Mouse (Mus musculus) lung, postnatal 0 days (tissue): ENCODE measurements at regions not wholly inside any gene's neighbourhood (a gene's known extent, or its start where the extent isn't known, plus 50 kb on each side); places are given as distances from the start of the nearest gene placed in this dataset.

Experiments
- ATAC-seq: fragments of 200-750 bp; cut with Nextera tagmentation; 2 replicates; pipeline ENCODE4 v1.8.0; 2017; ENCODE audit warnings: moderate library complexity
- DNase-seq: peaks from one replicate; pipeline ENCODE4 v3.0.0-alpha.2; 2016; ENCODE audit warnings: low spot score
- H3K27ac ChIP-seq: fragments of 300-500 bp; sonication (generic); 2 replicates; pipeline ENCODE4 v1.5.1; 2014; ENCODE audit warnings: antibody characterized with exemption, mild to moderate bottlenecking, low read length, mixed read lengths
- H3K27me3 ChIP-seq: fragments of 300-500 bp; sonication (generic); replicated peaks from 2 replicates; pipeline ENCODE4 v1.6.1; 2014; ENCODE audit warnings: low read length, mixed read lengths; ENCODE audit not compliant: insufficient read depth
- H3K36me3 ChIP-seq: fragments of 300-500 bp; sonication (generic); 2 replicates; pipeline ENCODE4 v1.6.1; 2014; ENCODE audit warnings: low read length, mixed read lengths; ENCODE audit not compliant: insufficient read depth
- H3K4me1 ChIP-seq: fragments of 300-500 bp; sonication (generic); 2 replicates; pipeline ENCODE4 v1.6.1; 2014; ENCODE audit warnings: antibody characterized with exemption, low read depth, low read length, mixed read lengths; ENCODE audit not compliant: insufficient read depth
- H3K4me2 ChIP-seq: fragments of 300-500 bp; sonication (generic); replicated peaks from 2 replicates; pipeline ENCODE4 v1.6.1; 2014; ENCODE audit warnings: low read depth, mild to moderate bottlenecking, low read length, moderate library complexity, mixed read lengths
- H3K4me3 ChIP-seq: fragments of 300-500 bp; sonication (generic); 2 replicates; pipeline ENCODE4 v1.5.1; 2014; ENCODE audit warnings: low read depth, low read length
- H3K9ac ChIP-seq: fragments of 300-500 bp; sonication (generic); replicated peaks from 2 replicates; pipeline ENCODE4 v1.6.1; 2014; ENCODE audit warnings: low read depth, mild to moderate bottlenecking
- H3K9me3 ChIP-seq: fragments of 300-500 bp; sonication (generic); 2 replicates; pipeline ENCODE4 v1.6.1; 2016; ENCODE audit warnings: low read length, mixed read lengths
- CTCF ChIP-seq: IDR thresholded peaks from 2 replicates; pipeline ENCODE4 v1.5.1; 2016; ENCODE audit warnings: antibody characterized with exemption, mild to moderate bottlenecking
- EP300 ChIP-seq: IDR thresholded peaks from 2 replicates; pipeline ENCODE4 v1.6.1; 2016; ENCODE audit warnings: antibody characterized with exemption, mild to moderate bottlenecking, control low read depth
- WGBS: fragments of 180-500 bp; shearing (Covaris S2); extraction: QIAGEN DNeasy Blood & Tissue Kit; methylation state at CpG from one replicate; pipeline ENCODE4 v1.1.7; 2014; 5-methylcytosine and 5-hydroxymethylcytosine counted together

DNA sequence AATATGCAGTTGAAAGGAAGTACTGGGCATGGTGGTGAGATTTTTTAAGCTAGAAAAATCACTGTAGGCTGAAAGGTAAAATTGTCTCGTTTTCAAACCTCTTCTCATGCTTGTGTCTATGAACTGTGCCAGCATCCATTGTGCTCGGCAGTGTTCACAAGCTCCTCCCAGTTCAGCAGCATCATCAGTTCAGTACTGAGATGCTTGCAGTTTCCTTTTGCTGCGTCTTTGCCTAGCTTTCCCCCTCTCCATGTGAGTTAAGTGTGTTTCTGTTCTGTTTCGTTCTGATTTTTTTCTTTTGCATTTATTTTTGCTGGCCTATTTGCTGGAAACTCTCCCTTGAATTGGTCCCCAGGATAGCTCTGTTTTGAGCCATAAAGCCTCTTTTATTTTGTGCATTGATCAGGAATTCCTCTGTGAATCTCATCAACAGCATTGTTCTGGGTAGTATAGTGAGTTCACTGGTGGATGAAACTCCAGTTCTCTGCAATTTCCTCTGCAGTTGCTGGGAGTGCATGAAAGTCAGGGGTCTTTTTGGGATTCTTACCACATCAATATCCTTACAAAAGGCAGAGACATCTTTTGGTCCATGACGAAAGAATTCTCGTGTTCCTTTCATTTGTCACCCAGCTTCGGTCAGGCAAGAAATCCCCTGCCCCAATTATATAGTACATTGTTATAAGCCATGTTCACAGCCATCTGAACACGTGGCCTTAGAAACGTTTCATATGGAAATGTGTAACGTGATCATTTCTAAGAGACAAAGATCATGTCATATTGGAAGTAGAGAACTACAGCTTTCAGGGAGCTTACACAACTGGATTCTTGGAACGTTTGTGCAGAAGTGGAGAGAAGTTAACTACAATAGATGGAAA, 326.2 kb upstream of the Frg1 start:
- TF ChIP-seq EP300 (no peak), CTCF (no peak)
- WGBS: 76% methylated on average over 11 of the region's 11 CpGs
- Histone ChIP-seq H3K27ac (no peak overlapping the region), H3K9me3 (no peaks in the 10 kb centered on the region), H3K9ac (no peak overlapping the region), H3K4me1 (no peaks in the 10 kb centered on the region), H3K27me3 (no peaks in the 10 kb centered on the region), H3K4me2 (no peak overlapping the region), H3K4me3 (no peak overlapping the region), H3K36me3 (no peaks in the 10 kb centered on the region)
- ATAC-seq: no peak
- DNase-seq: no peak

DNA sequence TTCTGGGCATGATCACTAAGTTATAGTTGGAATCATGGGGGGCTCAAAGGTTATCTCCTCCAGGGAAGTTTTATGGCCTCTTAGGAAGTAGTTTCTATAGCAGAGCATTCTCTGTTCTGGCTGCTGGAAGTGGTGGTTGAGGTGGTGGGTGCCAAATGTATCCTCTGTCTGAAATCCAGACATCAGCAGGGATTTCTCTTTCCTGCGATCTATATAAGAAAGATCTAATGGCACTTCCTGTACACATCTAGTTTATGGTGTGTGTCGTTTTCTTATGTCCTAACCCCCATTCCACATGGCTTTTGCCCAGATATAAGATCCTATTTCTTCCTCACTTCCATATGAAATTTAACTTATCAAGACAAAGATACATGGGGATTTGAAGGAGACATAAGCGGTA, 300.1 kb upstream of the Frg1 start:
- 82% methylated on average over 3 of the region's 3 CpGs for WGBS
- Histone ChIP-seq H3K36me3 (no peaks in the 10 kb centered on the region), H3K4me1 (no peaks in the 10 kb centered on the region), H3K27me3 (no peaks in the 10 kb centered on the region), H3K4me2 (no peak overlapping the region), H3K9me3 (no peaks in the 10 kb centered on the region), H3K4me3 (no peak overlapping the region), H3K27ac (no peak overlapping the region), H3K9ac (no peak overlapping the region)
- DNase-seq (no peak), ATAC-seq (no peak)
- TF ChIP-seq EP300 (no peak), CTCF (no peak)

DNA sequence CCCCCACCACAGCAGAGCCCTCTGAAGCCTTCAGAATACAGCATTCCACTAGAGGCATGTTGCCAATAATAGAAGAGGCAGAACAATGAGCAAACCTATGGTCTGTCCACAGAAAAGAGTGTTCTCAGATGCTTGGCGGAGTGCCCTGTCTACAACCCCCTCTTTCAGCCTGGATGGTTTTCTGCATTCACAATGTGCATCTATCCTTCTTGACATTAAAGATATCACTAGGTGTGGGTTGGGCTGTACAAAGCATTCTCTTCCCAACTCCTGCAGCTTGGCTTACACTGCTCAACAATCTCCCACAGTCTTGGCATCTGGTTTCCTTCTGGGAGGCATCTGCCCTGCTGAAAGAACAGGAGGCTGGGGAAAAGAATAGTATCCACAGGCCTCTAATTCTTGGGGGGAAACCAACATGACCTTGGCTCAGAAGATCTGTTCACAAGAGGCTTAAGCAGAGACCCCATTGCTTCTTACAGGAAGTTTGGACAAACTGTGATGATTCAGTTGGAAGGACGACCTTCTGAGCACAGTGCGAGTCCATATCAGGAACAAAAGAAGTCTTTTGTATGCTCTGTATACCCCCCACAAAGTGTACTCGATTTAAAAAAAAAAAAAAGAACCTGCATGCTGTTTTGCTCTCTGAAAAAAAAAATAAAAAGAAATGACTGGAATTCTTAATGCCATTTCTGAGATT, 296.9 kb upstream of the Frg1 start:
- no peak overlapping the region for H3K27ac ChIP-seq
- TF ChIP-seq CTCF: no peak
- no peak for TF ChIP-seq EP300
- DNase-seq: no peak
- H3K27me3 ChIP-seq: no peaks in the 10 kb centered on the region
- 52% methylated on average over 4 of the region's 4 CpGs for WGBS
- no peak overlapping the region for H3K4me3 ChIP-seq
- no peak overlapping the region for H3K9ac ChIP-seq
- no peaks in the 10 kb centered on the region for H3K9me3 ChIP-seq
- ATAC-seq: no peak
- no peak overlapping the region for H3K4me2 ChIP-seq
- H3K36me3 ChIP-seq: no peaks in the 10 kb centered on the region
- H3K4me1 ChIP-seq: no peaks in the 10 kb centered on the region

- Histone ChIP-seq H3K9me3 (no peaks in the 10 kb centered on the region), H3K36me3 (no peaks in the 10 kb centered on the region), H3K4me3 (no peak overlapping the region), H3K9ac (no peak overlapping the region), H3K4me1 (no peaks in the 10 kb centered on the region), H3K27ac (no peak overlapping the region), H3K27me3 (no peaks in the 10 kb centered on the region), H3K4me2 (no peak overlapping the region)
- TF ChIP-seq EP300 (no peak), CTCF (no peak)
- no peak for DNase-seq
- no peak for ATAC-seq
- WGBS: 44% methylated on average over 9 of the region's 9 CpGs
Measured at GRCm38 (mm10) chr8:41703927-41704924, 287.4 kb upstream of the Frg1 start.
